Comparison of ENCODE assay signal across 9 mouse cellular contexts in genomic region chrX:93288339-93288738, GRCm38 (mm10). TPM values are rescaled to one million over a fixed set of nuclear protein-coding genes. Genes with fewer than 3 reads are reported as not detected.
DNase-seq lines count a peak whose midpoint lies in the region; ATAC-seq and TF ChIP-seq lines count a peak whose summit lies in the region.
"Had no signal": no experiment of that assay in that cellular context is flagged by ENCODE, and none has a peak within 500 bp of the region (broad histone marks: within the 10 kb centered on the region; RNA-seq: fewer than 3 reads in every experiment).

No protein-coding gene starts in this region.

- WGBS in embryonic facial prominence, embryonic 13.5 days, result 26% methylated on average over 24 of the region's 37 CpGs
- 9% methylated on average over 37 of the region's 37 CpGs for WGBS in intestine, embryonic 16.5 days
- WGBS in neural tube, embryonic 13.5 days, result 14% methylated on average over 22 of the region's 37 CpGs

- peaks cover 94% of the 10 kb centered on the region for H3K27me3 ChIP-seq in embryonic facial prominence, embryonic 13.5 days
- H3K27me3 ChIP-seq in intestine, embryonic 16.5 days (replicated peaks; ENCODE audit: control insufficient read depth, insufficient read depth, low read length), result peaks cover 75% of the 10 kb centered on the region
- H3K27me3 ChIP-seq in neural tube, embryonic 13.5 days, result peaks cover 88% of the 10 kb centered on the region

- peaks cover 3% of the 10 kb centered on the region; the same call in 1 of the 2 replicates for H3K4me1 ChIP-seq in embryonic facial prominence, embryonic 13.5 days
- no peaks in the 10 kb centered on the region; the same call in 1 of the 2 replicates for H3K4me1 ChIP-seq in intestine, embryonic 16.5 days (ENCODE audit: control insufficient read depth, insufficient read depth, low read length)
- peaks cover 11% of the 10 kb centered on the region for H3K4me1 ChIP-seq in neural tube, embryonic 13.5 days (replicated peaks)

- no peak for ATAC-seq in embryonic facial prominence, embryonic 13.5 days (ENCODE audit: insufficient number of reproducible peaks, insufficient read depth, low FRiP score, low TSS enrichment, low read depth)
- ATAC-seq in intestine, embryonic 16.5 days, result 0 out of 2 replicates have a peak, but pooled peaks have one; percentile 30
- ATAC-seq in neural tube, embryonic 13.5 days (ENCODE audit: low read depth), result no peak

- DNase-seq in left cerebral cortex, adult 2 months (ENCODE audit: extremely low spot score in 1 of 2, low spot score in 2 of 2), result no peak
- no peak for DNase-seq in left cerebral cortex, postnatal 36 days (ENCODE audit: low spot score in 2 of 2)
- no peak for DNase-seq in right cerebral cortex, postnatal 10 days (ENCODE audit: low spot score in 2 of 2)
- no peak for DNase-seq in urinary bladder, postnatal 14 days (ENCODE audit: low spot score)
- no peak for DNase-seq in thymus, postnatal 14 days
- DNase-seq: kidney, postnatal 10 days had no signal

- H3K9me3 ChIP-seq in embryonic facial prominence, embryonic 13.5 days, result no peaks in the 10 kb centered on the region
- 0 out of 2 replicates have a peak, but pooled peaks cover 5% of the 10 kb centered on the region for H3K9me3 ChIP-seq in intestine, embryonic 16.5 days (ENCODE audit: control insufficient read depth, low read length)
- H3K9me3 ChIP-seq in neural tube, embryonic 13.5 days, result no peaks in the 10 kb centered on the region

- intact Hi-C loops in left cerebral cortex, adult 2 months (cut with DNase I), result loop anchor here (10.0 kb wide), 1 partner anchor 386 kb away; no protein-coding TSS in a partner anchor
- intact Hi-C loops in left cerebral cortex, postnatal 36 days (cut with DNase I), result loop anchor here (5.0 to 10.0 kb wide), 4 partner anchors 146 to 266 kb away; no protein-coding TSS in a partner anchor

- no peak overlapping the region for H3K9ac ChIP-seq in embryonic facial prominence, embryonic 13.5 days
- H3K9ac ChIP-seq in intestine, embryonic 16.5 days (ENCODE audit: low read depth, low read length), result no peak overlapping the region
- H3K9ac ChIP-seq in neural tube, embryonic 13.5 days, result no peak overlapping the region

- no peak overlapping the region for H3K27ac ChIP-seq in left cerebral cortex, adult 2 months
- H3K27ac ChIP-seq in embryonic facial prominence, embryonic 13.5 days, result no peak overlapping the region
- H3K27ac ChIP-seq in intestine, embryonic 16.5 days (ENCODE audit: low read length), result no peak overlapping the region
- H3K27ac ChIP-seq in neural tube, embryonic 13.5 days (replicated peaks), result no peak overlapping the region

- H3K36me3 ChIP-seq in embryonic facial prominence, embryonic 13.5 days, result no peaks in the 10 kb centered on the region
- no peaks in the 10 kb centered on the region for H3K36me3 ChIP-seq in intestine, embryonic 16.5 days (ENCODE audit: control insufficient read depth, insufficient read depth, low read length)
- H3K36me3 ChIP-seq in neural tube, embryonic 13.5 days, result no peaks in the 10 kb centered on the region

- peak overlapping the region; percentile 29 for H3K4me3 ChIP-seq in left cerebral cortex, adult 2 months
- H3K4me3 ChIP-seq in embryonic facial prominence, embryonic 13.5 days, result peak overlapping the region; percentile 32
- H3K4me3 ChIP-seq in intestine, embryonic 16.5 days (ENCODE audit: low read length), result peak overlapping the region; percentile 36
- H3K4me3 ChIP-seq in neural tube, embryonic 13.5 days, result peak overlapping the region; percentile 32

- TF ChIP-seq CTCF in left cerebral cortex, adult 2 months (IDR thresholded peaks at IDR 0.05), result no peak

- H3K4me2 ChIP-seq in embryonic facial prominence, embryonic 13.5 days, result peak overlapping the region; percentile 55
- peak overlapping the region; percentile 56 for H3K4me2 ChIP-seq in intestine, embryonic 16.5 days (ENCODE audit: low read depth, low read length)
- H3K4me2 ChIP-seq in neural tube, embryonic 13.5 days, result peak overlapping the region; percentile 56

RNA-seq across cellular contexts. Expression of gene Arx, which starts 2.1 kb away (rescaled TPM):
- 10 to 100 TPM; 19.7 to 20.9 TPM for total RNA-seq in left cerebral cortex, adult 2 months (2021)
- 10 to 100 TPM; 20.1 to 21.5 TPM for total RNA-seq in left cerebral cortex, postnatal 36 days (2021)
- 0.08 and 0.32 TPM in 2 replicates for polyA plus RNA-seq in embryonic facial prominence, embryonic 13.5 days (2015; fragmentation: Nextera tagmentation; extraction: Ambion mirVana)
- polyA plus RNA-seq in intestine, embryonic 16.5 days (2015; fragmentation: Nextera tagmentation; extraction: Ambion mirVana), result 0.26 and 0.31 TPM in 2 replicates
- polyA plus RNA-seq in neural tube, embryonic 13.5 days (2015; fragmentation: Nextera tagmentation; extraction: Ambion mirVana), result 1.2 and 1.8 TPM in 2 replicates
